Mouse (Mus musculus): Measurements from ENCODE around the gene Gm37240. TPM values are rescaled to one million over a fixed set of nuclear protein-coding genes. Genes with fewer than 3 reads are reported as not detected.

The Gm37240 gene
- polyA plus RNA-seq, 1 experiment from 2014 or later = 18.1 TPM

- H3K4me2 ChIP-seq (replicated peaks; ENCODE audit: low read depth) = no peak overlapping the region
- TF ChIP-seq EP300 (optimal IDR thresholded peaks at IDR 0.05) (no peak), CTCF (IDR thresholded peaks at IDR 0.05; ENCODE audit: low read depth) (no peak)
- 77% methylated on average over 6 of the region's 6 CpGs for WGBS
- no peak overlapping the region for H3K4me3 ChIP-seq (ENCODE audit: low read depth, low read length)
- H3K9ac ChIP-seq (ENCODE audit: low read length) = no peak overlapping the region
- ATAC-seq (ENCODE audit: low FRiP score, low TSS enrichment) = no peak
- H3K36me3 ChIP-seq (ENCODE audit: control insufficient read depth, insufficient read depth, low read length) = no peaks in the 10 kb centered on the region
- H3K27ac ChIP-seq (replicated peaks) = no peak overlapping the region
- no peaks in the 10 kb centered on the region for H3K9me3 ChIP-seq (ENCODE audit: control insufficient read depth, low read length)
- DNase-seq (ENCODE audit: low spot score) = no peak
- H3K4me1 ChIP-seq (replicated peaks; ENCODE audit: control insufficient read depth, insufficient read depth) = no peaks in the 10 kb centered on the region
- no peaks in the 10 kb centered on the region for H3K27me3 ChIP-seq (ENCODE audit: control insufficient read depth, insufficient read depth, low read length)
Measured at GRCm38 (mm10) chr3:85012889-85013288, 874.4 kb downstream of the Gm37240 start.

GRCm38 (mm10) chr3:85005257-85005656 lies 882.1 kb downstream of the Gm37240 start:
- Histone ChIP-seq H3K4me3 (ENCODE audit: low read depth, low read length) (no peak overlapping the region), H3K27me3 (ENCODE audit: control insufficient read depth, insufficient read depth, low read length) (no peaks in the 10 kb centered on the region), H3K9ac (ENCODE audit: low read length) (no peak overlapping the region), H3K9me3 (ENCODE audit: control insufficient read depth, low read length) (no peaks in the 10 kb centered on the region), H3K4me2 (replicated peaks; ENCODE audit: low read depth) (no peak overlapping the region), H3K36me3 (ENCODE audit: control insufficient read depth, insufficient read depth, low read length) (no peaks in the 10 kb centered on the region), H3K27ac (replicated peaks) (no peak overlapping the region), H3K4me1 (replicated peaks; ENCODE audit: control insufficient read depth, insufficient read depth) (no peaks in the 10 kb centered on the region)
- TF ChIP-seq EP300 (optimal IDR thresholded peaks at IDR 0.05) (no peak), CTCF (IDR thresholded peaks at IDR 0.05; ENCODE audit: low read depth) (no peak)
- DNase-seq (ENCODE audit: low spot score) (no peak), ATAC-seq (ENCODE audit: low FRiP score, low TSS enrichment) (no peak)
- whole genome bisulfite sequencing = 85% methylated on average over 2 of the region's 2 CpGs

- no peaks in the 10 kb centered on the region for H3K4me1 ChIP-seq (replicated peaks; ENCODE audit: control insufficient read depth, insufficient read depth)
- H3K4me2 ChIP-seq (replicated peaks; ENCODE audit: low read depth) = no peak overlapping the region
- 83% methylated on average over 4 of the region's 4 CpGs for WGBS
- no peaks in the 10 kb centered on the region for H3K27me3 ChIP-seq (ENCODE audit: control insufficient read depth, insufficient read depth, low read length)
- H3K27ac ChIP-seq (replicated peaks) = no peak overlapping the region
- H3K4me3 ChIP-seq (ENCODE audit: low read depth, low read length) = no peak overlapping the region
- H3K36me3 ChIP-seq (ENCODE audit: control insufficient read depth, insufficient read depth, low read length) = no peaks in the 10 kb centered on the region
- TF ChIP-seq CTCF (IDR thresholded peaks at IDR 0.05; ENCODE audit: low read depth) (no peak), EP300 (optimal IDR thresholded peaks at IDR 0.05) (no peak)
- H3K9me3 ChIP-seq (ENCODE audit: control insufficient read depth, low read length) = no peaks in the 10 kb centered on the region
- no peak for ATAC-seq (ENCODE audit: low FRiP score, low TSS enrichment)
- DNase-seq (ENCODE audit: low spot score) = no peak
- H3K9ac ChIP-seq (ENCODE audit: low read length) = no peak overlapping the region
Measured at GRCm38 (mm10) chr3:84988880-84989279, 898.4 kb downstream of the Gm37240 start.

- TF ChIP-seq CTCF (IDR thresholded peaks at IDR 0.05; ENCODE audit: low read depth) (no peak), EP300 (optimal IDR thresholded peaks at IDR 0.05) (no peak)
- H3K27ac ChIP-seq (replicated peaks) = no peak overlapping the region
- 81% methylated on average over 8 of the region's 8 CpGs for WGBS
- no peak for DNase-seq (ENCODE audit: low spot score)
- no peak for ATAC-seq (ENCODE audit: low FRiP score, low TSS enrichment)
- no peaks in the 10 kb centered on the region for H3K4me1 ChIP-seq (replicated peaks; ENCODE audit: control insufficient read depth, insufficient read depth)
- no peaks in the 10 kb centered on the region for H3K9me3 ChIP-seq (ENCODE audit: control insufficient read depth, low read length)
- no peaks in the 10 kb centered on the region for H3K36me3 ChIP-seq (ENCODE audit: control insufficient read depth, insufficient read depth, low read length)
- H3K9ac ChIP-seq (ENCODE audit: low read length) = no peak overlapping the region
- no peak overlapping the region for H3K4me3 ChIP-seq (ENCODE audit: low read depth, low read length)
- H3K4me2 ChIP-seq (replicated peaks; ENCODE audit: low read depth) = no peak overlapping the region
- H3K27me3 ChIP-seq (ENCODE audit: control insufficient read depth, insufficient read depth, low read length) = no peaks in the 10 kb centered on the region
Measured at GRCm38 (mm10) chr3:84985121-84985625, 902.1 kb downstream of the Gm37240 start.

- no peak for TF ChIP-seq CTCF (IDR thresholded peaks at IDR 0.05; ENCODE audit: low read depth)
- no peak for TF ChIP-seq EP300 (optimal IDR thresholded peaks at IDR 0.05)
- ATAC-seq (ENCODE audit: low FRiP score, low TSS enrichment) (no peak), DNase-seq (ENCODE audit: low spot score) (no peak)
- Histone ChIP-seq H3K4me1 (replicated peaks; ENCODE audit: control insufficient read depth, insufficient read depth) (no peaks in the 10 kb centered on the region), H3K27ac (replicated peaks) (no peak overlapping the region), H3K27me3 (ENCODE audit: control insufficient read depth, insufficient read depth, low read length) (no peaks in the 10 kb centered on the region), H3K9me3 (ENCODE audit: control insufficient read depth, low read length) (no peaks in the 10 kb centered on the region), H3K4me3 (ENCODE audit: low read depth, low read length) (no peak overlapping the region), H3K4me2 (replicated peaks; ENCODE audit: low read depth) (no peak overlapping the region), H3K36me3 (ENCODE audit: control insufficient read depth, insufficient read depth, low read length) (no peaks in the 10 kb centered on the region), H3K9ac (ENCODE audit: low read length) (no peak overlapping the region)
- WGBS = 37% methylated on average over 4 of the region's 4 CpGs
Measured at GRCm38 (mm10) chr3:84982688-84983087, 904.6 kb downstream of the Gm37240 start.

GRCm38 (mm10) chr3:84980158-84980557 lies 907.2 kb downstream of the Gm37240 start:
- Histone ChIP-seq H3K27me3 (ENCODE audit: control insufficient read depth, insufficient read depth, low read length) (no peaks in the 10 kb centered on the region), H3K4me1 (replicated peaks; ENCODE audit: control insufficient read depth, insufficient read depth) (no peaks in the 10 kb centered on the region), H3K4me2 (replicated peaks; ENCODE audit: low read depth) (no peak overlapping the region), H3K9me3 (ENCODE audit: control insufficient read depth, low read length) (no peaks in the 10 kb centered on the region), H3K4me3 (ENCODE audit: low read depth, low read length) (no peak overlapping the region), H3K9ac (ENCODE audit: low read length) (no peak overlapping the region), H3K27ac (replicated peaks) (no peak overlapping the region), H3K36me3 (ENCODE audit: control insufficient read depth, insufficient read depth, low read length) (no peaks in the 10 kb centered on the region)
- 92% methylated on average over 2 of the region's 2 CpGs for WGBS
- no peak for ATAC-seq (ENCODE audit: low FRiP score, low TSS enrichment)
- no peak for DNase-seq (ENCODE audit: low spot score)
- TF ChIP-seq EP300 (optimal IDR thresholded peaks at IDR 0.05) (no peak), CTCF (IDR thresholded peaks at IDR 0.05; ENCODE audit: low read depth) (no peak)
